Mouse (Mus musculus): ENCODE measurements around the gene Zfp219. TPM values are rescaled to one million over a fixed set of nuclear protein-coding genes. Genes with fewer than 3 reads are reported as not detected.

Zfp219 gene
- polyA plus RNA-seq, 1 experiment from 2014 or later, result 30.8 TPM

DNA sequence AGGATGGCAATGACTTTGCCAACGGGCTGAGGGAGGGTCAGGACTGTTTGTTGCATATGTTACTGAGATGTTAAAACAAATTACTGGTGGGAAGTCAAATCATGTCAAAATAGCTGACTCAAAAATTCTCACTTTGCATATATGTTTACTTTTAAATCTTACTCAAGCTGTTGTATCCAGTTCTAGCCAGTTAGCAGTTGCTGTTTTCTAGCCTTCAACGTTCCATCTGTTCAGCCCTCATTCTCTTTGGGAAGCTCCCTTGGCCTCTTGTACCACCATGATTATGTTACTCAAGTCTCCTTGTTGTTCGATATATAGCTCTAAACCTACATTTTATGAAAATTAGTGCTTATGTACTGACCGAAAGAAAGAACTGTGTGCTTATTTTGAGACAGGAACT lies 5.8 kb upstream of the Zfp219 start:
- H3K4me1 ChIP-seq, result peaks cover 19% of the 10 kb centered on the region
- 86% methylated on average over 4 of the region's 4 CpGs for WGBS
- H3K9me3 ChIP-seq, result no peaks in the 10 kb centered on the region
- ATAC-seq (ENCODE audit: low FRiP score, low read depth), result no peak
- no peaks in the 10 kb centered on the region for H3K36me3 ChIP-seq
- no peak overlapping the region for H3K27ac ChIP-seq
- H3K27me3 ChIP-seq, result no peaks in the 10 kb centered on the region
- no peak overlapping the region for H3K4me3 ChIP-seq
- H3K4me2 ChIP-seq (replicated peaks), result no peak overlapping the region
- H3K9ac ChIP-seq, result no peak overlapping the region

DNA sequence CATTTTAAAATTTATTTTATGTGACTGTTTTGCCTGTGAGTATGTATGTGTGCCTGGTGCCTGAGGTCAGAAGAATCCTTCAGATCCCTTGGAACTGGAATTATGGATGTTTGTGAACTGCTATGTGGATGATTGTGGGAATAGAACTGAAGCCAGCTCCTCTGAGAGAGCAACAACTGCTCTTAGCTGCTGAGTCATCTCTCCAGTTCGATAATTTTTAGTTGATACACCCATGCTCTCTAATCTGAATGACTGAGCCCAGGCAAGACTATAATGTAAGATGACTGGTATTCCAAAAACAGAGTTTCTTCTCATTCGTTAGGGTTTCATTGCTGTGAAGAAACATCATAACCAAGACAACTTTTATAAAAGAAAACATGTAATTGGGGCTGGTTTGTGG lies 3.6 kb upstream of the Zfp219 start:
- 89% methylated on average over 2 of the region's 2 CpGs for WGBS
- no peaks in the 10 kb centered on the region for H3K9me3 ChIP-seq
- no peak overlapping the region for H3K4me3 ChIP-seq
- ATAC-seq (ENCODE audit: low FRiP score, low read depth), result no peak
- H3K9ac ChIP-seq, result no peak overlapping the region
- H3K27ac ChIP-seq, result no peak overlapping the region
- H3K4me1 ChIP-seq, result peaks cover 27% of the 10 kb centered on the region
- H3K4me2 ChIP-seq (replicated peaks), result no peak overlapping the region
- no peaks in the 10 kb centered on the region for H3K27me3 ChIP-seq
- no peaks in the 10 kb centered on the region for H3K36me3 ChIP-seq

GRCm38 (mm10) chr14:52022709-52023459 lies 2.4 kb upstream of the Zfp219 start:
- Histone ChIP-seq H3K27ac (peak overlapping the region; percentile 87), H3K4me2 (replicated peaks) (peak overlapping the region; percentile 64), H3K27me3 (no peaks in the 10 kb centered on the region), H3K4me3 (peak overlapping the region; percentile 35), H3K36me3 (no peaks in the 10 kb centered on the region; the same call in 1 of the 2 replicates), H3K9me3 (no peaks in the 10 kb centered on the region), H3K9ac (peak overlapping the region; percentile 54), H3K4me1 (peaks cover 36% of the 10 kb centered on the region)
- peak; percentile 51 for ATAC-seq (ENCODE audit: low FRiP score, low read depth)
- 5% methylated on average over 23 of the region's 23 CpGs for WGBS

- Histone ChIP-seq H3K4me3 (peak overlapping the region; percentile 35), H3K9ac (peak overlapping the region; percentile 54; the same call in 1 of the 2 replicates), H3K4me1 (peaks cover 36% of the 10 kb centered on the region), H3K4me2 (replicated peaks) (peak overlapping the region; percentile 64), H3K27me3 (no peaks in the 10 kb centered on the region), H3K36me3 (no peaks in the 10 kb centered on the region; the same call in 1 of the 2 replicates), H3K9me3 (no peaks in the 10 kb centered on the region), H3K27ac (peak overlapping the region; percentile 87)
- ATAC-seq (ENCODE audit: low FRiP score, low read depth), result no peak
- 56% methylated on average over 3 of the region's 3 CpGs for WGBS
Observed at GRCm38 (mm10) chr14:52022244-52022708, 1.7 kb upstream of the Zfp219 start.

DNA sequence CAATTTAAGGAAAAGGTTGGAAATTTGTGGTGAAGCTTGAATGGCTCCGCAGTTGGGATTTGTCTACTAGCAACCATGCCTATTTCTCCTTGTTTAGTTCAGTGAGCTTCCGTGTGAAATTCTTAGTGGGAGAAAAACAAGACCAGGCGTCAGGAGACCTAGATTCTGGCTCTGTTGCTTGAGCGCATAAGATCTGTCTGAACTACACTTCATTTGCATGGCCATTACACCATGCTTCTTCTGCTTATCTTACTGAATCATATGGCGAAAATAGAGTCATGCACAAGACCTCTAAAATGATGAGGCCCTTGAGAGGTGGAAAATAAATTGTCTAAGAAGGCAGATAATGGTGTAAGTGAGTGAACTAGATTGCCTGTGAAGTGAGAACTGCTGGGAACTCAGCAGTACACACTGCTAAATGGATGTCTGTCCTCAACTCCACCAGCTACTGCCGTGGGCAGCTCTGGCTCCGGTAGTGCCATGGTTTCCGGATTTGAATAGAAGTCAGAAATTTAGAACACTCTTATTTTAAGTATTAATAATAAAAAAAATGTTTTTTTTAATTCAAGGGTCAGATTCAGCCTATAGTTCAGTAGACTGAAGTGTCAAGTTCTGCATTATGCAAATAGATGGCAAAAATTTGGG lies 1.2 kb upstream of the Zfp219 start:
- Histone ChIP-seq H3K9ac (no peak overlapping the region), H3K4me1 (peaks cover 39% of the 10 kb centered on the region), H3K27ac (peak overlapping the region; percentile 99; the same call in 1 of the 2 replicates), H3K4me2 (replicated peaks) (no peak overlapping the region; the same call in 1 of the 2 replicates), H3K27me3 (no peaks in the 10 kb centered on the region), H3K4me3 (no peak overlapping the region), H3K9me3 (no peaks in the 10 kb centered on the region), H3K36me3 (no peaks in the 10 kb centered on the region; the same call in 1 of the 2 replicates)
- WGBS, result 90% methylated on average over 8 of the region's 8 CpGs
- ATAC-seq (ENCODE audit: low FRiP score, low read depth), result no peak

DNA sequence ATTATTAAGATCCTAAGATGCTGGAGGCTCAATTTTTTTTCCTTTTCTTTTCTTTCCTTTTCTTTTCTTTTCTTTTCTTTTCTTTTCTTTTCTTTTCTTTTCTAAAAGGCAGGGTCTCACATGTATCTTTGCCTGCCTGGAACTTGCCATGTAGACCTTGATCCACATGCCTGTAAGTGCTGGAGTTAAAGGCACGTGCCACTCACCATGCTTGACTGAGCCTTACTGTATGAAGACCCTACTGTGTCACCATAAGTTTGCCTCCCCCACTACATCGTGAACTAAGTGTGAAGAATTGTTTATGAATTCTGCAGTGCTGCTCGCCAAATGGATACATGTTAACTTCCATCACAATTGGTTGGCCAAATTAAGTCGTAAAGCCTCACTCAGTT lies 601 bp upstream of the Zfp219 start:
- ATAC-seq (ENCODE audit: low FRiP score, low read depth), result no peak
- H3K4me3 ChIP-seq, result peak overlapping the region; percentile 62
- H3K4me1 ChIP-seq, result peaks cover 45% of the 10 kb centered on the region
- no peaks in the 10 kb centered on the region for H3K27me3 ChIP-seq
- no peaks in the 10 kb centered on the region; the same call in 1 of the 2 replicates for H3K36me3 ChIP-seq
- no peaks in the 10 kb centered on the region for H3K9me3 ChIP-seq
- peak overlapping the region; percentile 73 for H3K4me2 ChIP-seq (replicated peaks)
- peak overlapping the region; percentile 99 for H3K27ac ChIP-seq
- WGBS, result 64% methylated on average over 4 of the region's 4 CpGs
- H3K9ac ChIP-seq, result 0 out of 2 replicates have a peak overlapping the region, but pooled peaks have one; percentile 89

DNA sequence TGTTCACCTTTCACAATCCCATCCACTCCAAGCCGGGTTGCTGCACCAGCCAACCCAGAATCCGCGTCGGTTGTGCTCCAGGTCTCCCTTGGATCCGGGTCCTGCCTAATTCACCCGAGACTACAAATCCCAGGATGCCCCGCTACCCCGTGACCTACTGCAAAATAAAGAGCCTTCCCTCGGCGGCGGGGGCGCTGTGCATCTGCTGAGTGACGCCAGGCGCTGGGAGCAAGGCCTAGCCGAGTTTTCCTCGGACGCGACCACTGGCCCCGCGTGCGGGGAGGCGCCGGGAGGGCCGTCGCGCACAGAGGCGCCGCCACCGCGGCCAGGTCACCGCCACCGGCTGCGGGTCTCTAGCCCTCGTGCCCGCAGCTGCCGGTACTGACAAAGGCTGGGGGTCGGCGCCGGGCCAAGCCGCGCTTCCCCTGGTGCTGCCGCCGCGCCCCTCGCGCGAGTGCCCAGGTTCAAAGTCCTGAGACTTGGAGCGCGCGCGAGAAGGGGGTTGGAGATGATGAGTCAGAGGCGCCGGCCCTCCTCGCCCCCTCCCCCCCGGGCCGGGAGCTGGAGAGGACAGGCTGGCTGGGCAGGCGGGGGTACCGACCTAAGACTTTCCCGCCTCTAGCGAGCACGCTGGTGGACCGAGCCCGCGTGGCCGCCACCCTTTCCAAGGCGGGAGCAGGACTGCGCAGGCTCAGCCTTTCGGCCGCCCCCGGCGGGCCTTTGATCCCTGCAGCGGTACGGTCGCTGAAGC lies 768 bp downstream of the Zfp219 start:
- ATAC-seq (ENCODE audit: low FRiP score, low read depth), result peak; percentile 90
- peak overlapping the region; percentile 73 for H3K4me2 ChIP-seq (replicated peaks)
- H3K27ac ChIP-seq, result peak overlapping the region; percentile 99
- no peaks in the 10 kb centered on the region; the same call in 1 of the 2 replicates for H3K36me3 ChIP-seq
- peak overlapping the region; percentile 89 for H3K9ac ChIP-seq
- no peaks in the 10 kb centered on the region for H3K9me3 ChIP-seq
- peaks cover 56% of the 10 kb centered on the region for H3K4me1 ChIP-seq
- under 1% methylated on average over 74 of the region's 74 CpGs for WGBS
- H3K27me3 ChIP-seq, result no peaks in the 10 kb centered on the region
- H3K4me3 ChIP-seq, result peak overlapping the region; percentile 62

DNA sequence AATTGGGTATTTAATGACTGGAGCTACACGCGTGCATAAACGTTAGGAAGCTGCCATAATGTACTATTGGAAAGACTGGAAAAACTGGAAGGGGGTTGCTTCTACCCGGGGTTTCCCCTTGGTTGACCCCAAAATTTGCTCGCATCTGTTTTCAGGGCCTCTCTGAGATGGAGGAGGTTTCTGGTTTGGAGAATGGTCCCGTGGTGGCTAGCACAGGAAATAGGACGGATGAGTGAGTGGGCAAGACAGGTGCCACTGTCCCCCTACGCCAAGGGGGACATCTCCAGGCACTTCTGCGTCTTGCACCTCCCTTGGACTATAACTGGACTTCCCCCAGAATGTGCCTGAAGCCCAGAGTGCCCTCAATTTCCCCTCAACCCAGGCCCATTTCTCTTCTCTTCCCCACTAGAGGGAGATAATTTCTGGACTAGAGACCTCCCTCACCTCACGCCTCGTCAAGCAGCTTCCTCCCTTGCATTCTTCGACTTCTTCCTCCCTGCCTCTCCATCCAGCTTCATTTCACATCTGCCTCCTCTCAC lies 1.4 kb downstream of the Zfp219 start:
- peak overlapping the region; percentile 89 for H3K9ac ChIP-seq
- WGBS, result 35% methylated on average over 12 of the region's 12 CpGs
- no peaks in the 10 kb centered on the region for H3K9me3 ChIP-seq
- H3K4me1 ChIP-seq, result peaks cover 56% of the 10 kb centered on the region
- peak overlapping the region; percentile 99 for H3K27ac ChIP-seq
- peak overlapping the region; percentile 73 for H3K4me2 ChIP-seq (replicated peaks)
- ATAC-seq (ENCODE audit: low FRiP score, low read depth), result peak; percentile 1; the same call in 1 of the 2 replicates
- H3K36me3 ChIP-seq, result no peaks in the 10 kb centered on the region; the same call in 1 of the 2 replicates
- H3K4me3 ChIP-seq, result peak overlapping the region; percentile 62
- H3K27me3 ChIP-seq, result no peaks in the 10 kb centered on the region

GRCm38 (mm10) chr14:52018248-52019050 lies 2.1 kb downstream of the Zfp219 start:
- Histone ChIP-seq H3K9me3 (no peaks in the 10 kb centered on the region), H3K27me3 (no peaks in the 10 kb centered on the region), H3K9ac (peak overlapping the region; percentile 89), H3K4me2 (replicated peaks) (peak overlapping the region; percentile 73), H3K36me3 (no peaks in the 10 kb centered on the region; the same call in 1 of the 2 replicates), H3K4me3 (peak overlapping the region; percentile 62), H3K4me1 (peaks cover 57% of the 10 kb centered on the region), H3K27ac (peak overlapping the region; percentile 99; the same call in 1 of the 2 replicates)
- WGBS, result 91% methylated on average over 15 of the region's 15 CpGs
- no peak for ATAC-seq (ENCODE audit: low FRiP score, low read depth)

GRCm38 (mm10) chr14:52017662-52018061 lies 2.9 kb downstream of the Zfp219 start:
- Histone ChIP-seq H3K9me3 (no peaks in the 10 kb centered on the region), H3K4me1 (peaks cover 59% of the 10 kb centered on the region), H3K9ac (no peak overlapping the region), H3K4me3 (no peak overlapping the region), H3K4me2 (replicated peaks) (no peak overlapping the region), H3K36me3 (no peaks in the 10 kb centered on the region; the same call in 1 of the 2 replicates), H3K27me3 (no peaks in the 10 kb centered on the region), H3K27ac (no peak overlapping the region)
- WGBS, result 76% methylated on average over 4 of the region's 4 CpGs
- no peak for ATAC-seq (ENCODE audit: low FRiP score, low read depth)

Data from limb, embryonic 13.5 days (tissue).